Mouse (Mus musculus): Measurements from ENCODE around the gene Gm20388. TPM values are rescaled to one million over a fixed set of nuclear protein-coding genes. Genes with fewer than 3 reads are reported as not detected.
"Not testable (repeated sequence)": the region's sequence is repeated elsewhere in the genome, so short reads cannot be mapped to it uniquely, and the experiment has no call there.

Gm20388 gene
- total RNA-seq, 1 experiment from 2014 or later = 35.7 TPM

DNA sequence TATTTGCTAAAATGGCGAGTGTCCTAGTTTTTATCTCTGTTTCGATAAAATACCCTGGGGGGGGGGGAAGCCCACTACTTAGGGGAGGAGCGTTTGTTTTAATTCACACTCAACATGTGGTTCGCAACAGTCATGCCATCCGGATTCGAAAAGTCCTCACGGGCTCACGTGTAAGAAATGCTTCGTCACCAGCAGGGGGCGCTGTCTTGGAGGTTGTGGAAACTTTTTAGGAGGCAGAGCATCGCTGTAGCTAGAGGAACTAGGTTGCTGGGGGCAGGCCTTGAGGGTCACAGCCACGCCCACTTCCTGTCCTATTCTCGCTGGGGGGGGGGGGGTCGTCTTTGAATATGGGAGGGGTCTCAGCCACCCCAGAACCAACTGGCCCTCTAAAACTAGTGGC, 1514.0 kb downstream of the Gm20388 start:
- ATAC-seq (replicated peaks; ENCODE audit: low read depth, poor library complexity, severe bottlenecking) = no peak

DNA sequence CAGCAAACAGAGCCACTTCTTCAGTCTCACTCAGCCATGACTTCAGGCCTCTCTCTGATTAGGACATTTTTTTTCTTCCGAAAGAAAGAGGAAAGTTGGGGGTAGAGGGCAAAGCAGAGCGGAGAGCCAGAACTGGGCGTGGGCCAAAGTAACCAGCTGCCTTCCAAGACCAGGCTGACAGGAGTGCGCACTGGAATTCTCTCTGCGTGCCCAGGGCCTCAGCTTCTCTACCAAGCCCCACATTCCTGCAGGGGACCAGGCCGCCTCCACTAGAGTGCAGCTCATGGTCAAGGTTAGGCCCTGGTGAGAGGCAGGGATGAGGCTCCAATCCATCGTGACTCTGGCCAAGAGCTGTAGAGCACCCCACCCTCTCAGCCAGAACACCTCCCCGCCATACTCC, 1520.9 kb downstream of the Gm20388 start:
- ATAC-seq (replicated peaks; ENCODE audit: low read depth, poor library complexity, severe bottlenecking) = no peak

DNA sequence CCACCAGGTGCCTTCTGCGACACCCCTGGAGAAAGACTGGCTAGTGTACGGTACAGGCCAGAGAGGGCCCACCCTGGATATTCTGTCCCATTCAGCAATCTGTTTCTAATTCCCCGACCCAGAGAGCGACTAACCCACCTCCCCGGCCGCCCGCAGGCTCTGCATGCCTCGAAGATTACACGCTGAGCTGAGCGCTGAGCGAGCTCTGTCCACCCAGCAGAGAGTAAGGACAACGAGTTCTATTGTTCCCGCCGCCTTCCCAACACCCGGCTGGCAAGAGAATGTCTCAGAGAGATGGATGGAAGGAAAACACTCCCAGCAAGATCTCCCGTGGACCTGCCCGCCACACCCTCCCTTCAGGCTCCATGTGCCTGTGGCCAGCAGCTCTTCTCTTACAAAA, 1522.8 kb downstream of the Gm20388 start:
- no peak for ATAC-seq (replicated peaks; ENCODE audit: low read depth, poor library complexity, severe bottlenecking)

DNA sequence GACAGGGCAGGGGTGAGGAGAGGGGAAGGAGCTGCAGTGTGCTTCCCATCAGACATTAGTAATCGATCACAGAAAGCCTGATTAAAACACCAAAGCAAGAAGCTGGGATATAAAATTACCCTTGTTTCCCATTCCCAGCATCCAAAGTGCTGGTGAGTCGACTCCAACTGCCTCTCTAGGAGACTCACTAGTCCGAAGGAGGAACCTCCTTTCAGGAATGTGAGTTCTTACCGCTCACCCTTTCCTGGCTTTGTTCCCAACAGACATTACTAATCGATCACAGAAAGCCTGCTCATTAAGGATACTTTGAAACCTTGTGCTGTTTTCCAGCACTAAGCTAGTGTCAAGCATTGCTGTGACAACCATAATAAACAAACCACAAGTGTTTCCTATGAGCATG, 1526.0 kb downstream of the Gm20388 start:
- no peak for ATAC-seq (replicated peaks; ENCODE audit: low read depth, poor library complexity, severe bottlenecking)

DNA sequence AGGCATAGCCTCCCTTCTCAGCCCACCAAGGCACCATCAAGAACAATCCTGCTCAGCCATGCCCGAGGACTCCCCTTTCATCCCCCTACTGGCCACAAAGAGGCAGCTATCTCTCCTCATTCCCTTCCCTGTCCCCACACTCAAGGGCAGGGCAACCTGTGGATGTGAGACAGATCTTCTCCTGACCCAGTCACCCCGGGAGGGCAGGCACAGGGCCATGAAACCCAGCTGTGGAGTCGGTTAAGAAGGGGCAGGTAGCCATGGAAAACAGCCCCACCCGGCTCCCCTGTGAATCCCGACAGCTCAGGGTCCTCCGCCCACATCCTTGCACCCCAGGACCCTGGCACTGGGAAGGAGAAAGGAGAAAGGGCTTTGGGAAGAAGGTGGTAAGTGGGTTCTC, 1526.9 kb downstream of the Gm20388 start:
- no peak for ATAC-seq (replicated peaks; ENCODE audit: low read depth, poor library complexity, severe bottlenecking)

DNA sequence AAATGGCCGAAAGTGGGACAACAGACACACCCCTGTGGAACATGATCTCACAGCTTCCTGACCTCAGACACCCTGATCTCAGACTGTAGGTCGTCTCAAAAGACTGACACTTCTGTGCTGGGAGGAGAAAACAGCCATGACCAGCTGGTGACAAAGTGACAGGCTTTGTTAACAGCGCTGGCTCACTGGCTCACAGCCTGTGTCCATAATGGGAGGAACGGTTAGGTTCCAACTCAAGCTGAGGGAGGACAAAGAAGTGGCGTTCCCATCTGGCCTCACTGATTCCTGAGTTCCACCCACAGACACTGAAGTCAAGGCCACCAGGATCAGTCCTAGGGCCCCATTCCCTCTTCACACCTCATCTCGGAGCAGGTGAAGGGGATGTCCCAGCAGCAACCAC, 1527.5 kb downstream of the Gm20388 start:
- no peak for ATAC-seq (replicated peaks; ENCODE audit: low read depth, poor library complexity, severe bottlenecking)

DNA sequence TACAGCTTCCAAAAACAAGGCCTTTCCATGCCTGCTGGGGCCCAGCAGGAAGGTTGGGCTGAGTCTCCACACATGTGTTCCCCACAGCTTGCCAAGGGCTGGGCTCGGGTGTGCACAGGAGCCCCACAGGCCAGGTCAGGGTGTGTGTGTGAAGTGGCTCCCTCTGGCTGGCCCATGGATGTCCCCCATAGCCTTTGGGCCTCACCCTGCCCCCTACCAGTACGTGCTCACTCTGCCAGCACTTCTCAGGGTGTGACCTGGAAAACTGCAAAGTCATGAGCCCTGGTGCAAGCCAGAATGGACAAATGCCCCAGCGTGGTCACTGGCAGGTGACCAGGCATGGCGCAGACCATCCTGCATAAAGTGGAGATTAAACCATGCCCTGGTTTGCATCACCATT, 1528.7 kb downstream of the Gm20388 start:
- no peak for ATAC-seq (replicated peaks; ENCODE audit: low read depth, poor library complexity, severe bottlenecking)

DNA sequence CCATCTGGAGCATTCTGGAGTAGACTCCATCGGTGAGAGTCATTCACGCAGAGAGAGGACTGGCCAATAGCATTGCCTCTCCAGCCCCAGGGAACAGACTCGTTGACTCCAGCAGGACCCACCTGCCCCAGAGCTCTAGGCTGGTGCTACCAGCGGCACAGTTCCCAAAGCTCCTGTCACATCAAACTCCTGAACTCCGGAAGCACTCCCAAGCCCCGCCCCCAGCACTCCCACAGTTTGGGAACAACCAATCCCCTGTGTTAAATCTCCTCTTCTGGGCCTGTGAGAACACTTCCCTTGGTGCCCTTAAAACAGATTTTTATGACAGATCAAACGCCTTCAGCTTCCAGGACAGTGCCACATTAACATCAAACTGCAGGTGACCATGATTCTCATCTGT, 1532.7 kb downstream of the Gm20388 start:
- no peak for ATAC-seq (replicated peaks; ENCODE audit: low read depth, poor library complexity, severe bottlenecking)

DNA sequence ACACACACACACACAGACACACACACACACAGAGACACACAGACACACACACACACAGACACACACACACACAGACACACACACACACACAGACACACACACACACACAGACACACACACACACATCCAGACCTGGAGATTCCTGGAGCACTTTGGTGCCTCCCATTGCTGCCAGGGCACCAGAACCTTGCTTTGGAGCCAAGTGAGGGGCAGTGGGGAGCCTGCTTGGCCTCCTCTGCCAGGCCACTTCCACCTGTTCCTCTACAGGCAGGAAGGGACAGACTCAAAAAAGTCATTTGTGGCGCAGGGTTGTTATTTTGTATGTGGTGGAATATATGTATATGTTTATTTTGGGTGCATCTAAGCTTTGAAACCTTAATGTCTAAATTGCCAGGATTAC, 1533.9 kb downstream of the Gm20388 start:
- not testable (repeated sequence) for ATAC-seq (replicated peaks; ENCODE audit: low read depth, poor library complexity, severe bottlenecking)

DNA sequence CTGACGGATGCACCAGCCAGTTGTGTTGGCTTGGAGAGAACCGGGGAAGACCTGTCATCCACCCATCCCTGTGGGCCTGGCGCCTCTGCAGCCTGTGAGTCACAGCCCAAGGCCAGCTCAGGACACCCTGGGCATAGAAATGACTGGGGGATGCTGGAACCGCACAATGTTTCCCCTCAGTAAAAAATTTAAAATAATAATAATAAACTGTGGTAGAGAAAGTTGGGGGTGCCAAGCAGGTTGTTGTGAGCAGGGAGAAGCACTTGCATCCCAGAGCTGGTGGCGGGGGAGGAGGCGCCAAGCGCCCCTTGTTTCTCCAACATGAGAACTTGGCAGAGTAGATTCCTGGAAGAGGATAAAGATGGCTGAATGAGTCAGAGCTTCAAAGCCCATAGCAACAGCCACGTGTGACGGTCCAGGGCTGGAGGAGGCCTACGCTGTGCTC, 1534.4 kb downstream of the Gm20388 start:
- no peak for ATAC-seq (replicated peaks; ENCODE audit: low read depth, poor library complexity, severe bottlenecking)

DNA sequence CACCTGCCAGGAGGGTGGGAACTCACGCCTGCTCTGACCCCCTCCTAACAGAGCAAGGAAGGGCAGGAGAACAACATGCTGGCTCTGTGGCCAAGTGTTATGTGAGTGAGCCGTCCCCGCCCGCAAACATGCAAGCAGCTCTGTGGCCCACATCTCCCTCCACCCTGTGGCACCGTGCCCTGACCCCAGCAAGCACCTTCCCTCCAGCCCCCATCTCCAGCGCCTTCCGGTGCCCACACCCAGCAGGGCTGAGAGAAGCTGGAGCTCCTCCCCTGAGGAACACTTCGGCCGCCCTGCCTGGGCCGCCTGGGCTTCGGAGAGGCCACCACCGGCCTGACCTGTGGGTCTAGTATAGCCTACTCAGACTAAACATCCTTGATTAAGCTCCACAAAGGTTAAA, 1535.5 kb downstream of the Gm20388 start:
- no peak for ATAC-seq (replicated peaks; ENCODE audit: low read depth, poor library complexity, severe bottlenecking)

DNA sequence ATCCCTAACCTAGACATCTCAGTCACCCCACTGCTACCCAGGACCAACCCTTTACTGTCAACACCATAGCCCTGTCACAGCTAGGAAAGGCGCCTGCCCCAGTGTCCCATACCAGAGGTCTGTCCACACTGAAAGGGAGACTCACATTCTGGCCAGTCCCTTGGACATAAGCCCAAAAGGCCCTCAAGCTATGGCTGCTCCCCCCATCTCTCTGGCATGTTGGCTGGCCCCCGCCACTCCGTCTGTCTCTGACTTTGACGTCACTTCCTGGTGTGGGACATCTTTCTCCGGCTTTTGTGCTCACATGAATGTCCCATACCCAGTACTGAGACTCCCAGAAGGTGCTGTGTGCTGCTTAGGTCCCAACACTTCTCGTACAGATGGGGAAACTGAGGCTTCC, 1536.2 kb downstream of the Gm20388 start:
- no peak for ATAC-seq (replicated peaks; ENCODE audit: low read depth, poor library complexity, severe bottlenecking)

DNA sequence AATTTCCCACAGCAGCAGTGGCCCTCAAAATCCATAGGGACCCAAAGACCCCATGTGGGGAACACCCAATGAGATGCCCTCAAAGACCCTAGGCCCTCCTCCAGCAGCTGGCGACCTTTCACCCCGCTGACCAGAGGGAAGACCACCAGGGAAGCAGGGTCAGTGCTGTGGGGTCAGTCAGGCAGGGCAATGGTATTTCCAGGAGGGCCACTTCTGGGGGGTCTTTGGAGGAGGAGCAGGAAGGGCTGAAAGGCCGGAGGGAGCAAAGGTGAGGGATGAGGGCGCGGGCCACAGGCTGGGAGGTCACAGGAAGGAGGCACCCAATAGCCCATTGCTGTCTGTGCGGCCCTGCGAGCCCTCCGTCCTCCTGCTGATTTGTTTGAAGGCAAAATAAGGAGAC, 1539.6 kb downstream of the Gm20388 start:
- no peak for ATAC-seq (replicated peaks; ENCODE audit: low read depth, poor library complexity, severe bottlenecking)

DNA sequence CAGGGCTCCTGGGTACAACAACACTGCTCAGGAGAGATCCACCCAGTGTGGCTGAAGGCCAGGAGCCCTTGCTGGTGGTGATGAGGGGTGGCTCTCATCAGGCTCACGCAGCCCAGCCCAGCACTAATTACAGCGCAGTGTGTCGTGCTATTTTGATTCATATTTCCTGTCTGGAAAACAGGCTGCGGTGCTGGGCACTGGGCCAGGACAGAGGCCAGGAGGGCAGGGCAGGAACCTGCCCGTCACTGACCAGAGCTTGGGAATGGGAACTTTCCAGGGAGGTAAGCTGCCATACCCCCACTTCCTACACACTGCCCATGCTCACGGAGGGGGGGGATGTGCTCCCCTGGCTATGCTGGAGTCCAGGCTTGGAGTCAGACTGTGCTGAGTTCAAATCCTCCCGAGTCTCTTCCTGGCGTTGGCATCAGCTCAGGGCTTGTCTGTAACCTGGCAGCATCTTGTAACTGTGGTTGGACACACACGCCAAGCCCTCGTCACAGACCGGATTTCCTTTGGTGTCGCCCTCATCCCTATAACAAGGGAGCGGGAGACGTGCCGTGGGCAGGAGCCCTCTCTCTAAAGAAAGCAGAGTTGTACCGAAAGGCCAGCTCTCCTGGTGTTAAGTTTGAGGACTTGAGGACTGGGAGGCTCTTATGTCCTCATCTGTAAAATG, 1540.9 kb downstream of the Gm20388 start:
- ATAC-seq (replicated peaks; ENCODE audit: low read depth, poor library complexity, severe bottlenecking) = peak; percentile 11; the same call in 1 of the 2 replicates

DNA sequence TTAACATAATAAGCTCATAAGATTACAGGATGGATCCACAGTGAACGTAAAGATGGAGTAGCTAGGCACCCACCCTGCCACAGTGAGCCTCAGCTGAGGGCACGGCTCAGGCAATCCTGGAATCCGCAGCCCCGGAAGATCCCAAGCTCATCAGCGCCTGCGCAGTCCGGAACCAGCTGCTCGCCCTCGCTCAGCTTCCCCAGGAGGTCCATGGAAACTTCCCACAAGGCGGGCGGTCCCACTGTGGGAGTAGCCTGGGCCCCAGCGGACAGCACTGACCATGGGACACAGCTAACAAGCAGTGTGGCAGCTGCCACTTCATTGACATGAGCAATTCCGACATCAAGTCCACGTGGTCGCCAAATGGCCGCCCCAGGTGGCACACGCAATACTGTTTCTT, 1544.1 kb downstream of the Gm20388 start:
- no peak for ATAC-seq (replicated peaks; ENCODE audit: low read depth, poor library complexity, severe bottlenecking)

DNA sequence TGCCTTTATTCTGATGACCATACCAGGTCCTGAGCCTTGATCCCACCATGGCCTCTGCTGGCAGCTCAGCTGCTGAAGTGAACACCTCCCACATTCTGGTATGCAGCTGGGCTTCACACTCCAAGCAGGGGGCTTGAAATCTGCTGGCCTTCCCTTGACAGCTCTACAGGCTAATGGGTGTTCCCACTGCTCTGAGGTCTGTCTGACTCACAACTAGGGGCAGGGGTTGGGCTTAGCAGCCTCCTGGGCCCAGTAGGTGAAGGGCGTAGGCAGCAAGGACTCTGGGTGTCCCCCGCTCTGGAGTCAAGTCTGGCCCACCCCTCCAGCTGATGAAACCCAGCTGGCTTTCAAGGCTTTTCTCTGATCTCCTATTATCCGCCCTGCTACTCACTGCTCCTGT, 1550.6 kb downstream of the Gm20388 start:
- ATAC-seq (replicated peaks; ENCODE audit: low read depth, poor library complexity, severe bottlenecking) = no peak

DNA sequence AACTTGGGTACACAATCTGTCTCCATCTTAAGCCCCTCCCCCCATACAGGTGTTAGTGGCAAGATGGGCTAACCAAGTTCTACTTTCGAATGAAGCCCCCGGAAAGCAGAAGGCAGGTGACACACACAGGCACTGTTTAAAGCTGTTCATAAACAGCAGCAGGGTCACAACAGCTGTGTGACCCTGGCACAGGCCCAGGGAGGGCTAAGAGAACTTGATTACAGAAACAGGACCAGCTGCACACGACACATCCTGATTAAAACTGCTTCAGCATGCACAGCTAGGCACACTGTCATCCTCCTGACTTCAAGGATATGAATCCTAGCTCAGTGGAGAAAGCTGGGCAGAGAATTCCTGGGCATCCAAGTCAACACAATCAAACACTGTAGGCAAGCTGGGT, 1551.5 kb downstream of the Gm20388 start:
- no peak for ATAC-seq (replicated peaks; ENCODE audit: low read depth, poor library complexity, severe bottlenecking)

DNA sequence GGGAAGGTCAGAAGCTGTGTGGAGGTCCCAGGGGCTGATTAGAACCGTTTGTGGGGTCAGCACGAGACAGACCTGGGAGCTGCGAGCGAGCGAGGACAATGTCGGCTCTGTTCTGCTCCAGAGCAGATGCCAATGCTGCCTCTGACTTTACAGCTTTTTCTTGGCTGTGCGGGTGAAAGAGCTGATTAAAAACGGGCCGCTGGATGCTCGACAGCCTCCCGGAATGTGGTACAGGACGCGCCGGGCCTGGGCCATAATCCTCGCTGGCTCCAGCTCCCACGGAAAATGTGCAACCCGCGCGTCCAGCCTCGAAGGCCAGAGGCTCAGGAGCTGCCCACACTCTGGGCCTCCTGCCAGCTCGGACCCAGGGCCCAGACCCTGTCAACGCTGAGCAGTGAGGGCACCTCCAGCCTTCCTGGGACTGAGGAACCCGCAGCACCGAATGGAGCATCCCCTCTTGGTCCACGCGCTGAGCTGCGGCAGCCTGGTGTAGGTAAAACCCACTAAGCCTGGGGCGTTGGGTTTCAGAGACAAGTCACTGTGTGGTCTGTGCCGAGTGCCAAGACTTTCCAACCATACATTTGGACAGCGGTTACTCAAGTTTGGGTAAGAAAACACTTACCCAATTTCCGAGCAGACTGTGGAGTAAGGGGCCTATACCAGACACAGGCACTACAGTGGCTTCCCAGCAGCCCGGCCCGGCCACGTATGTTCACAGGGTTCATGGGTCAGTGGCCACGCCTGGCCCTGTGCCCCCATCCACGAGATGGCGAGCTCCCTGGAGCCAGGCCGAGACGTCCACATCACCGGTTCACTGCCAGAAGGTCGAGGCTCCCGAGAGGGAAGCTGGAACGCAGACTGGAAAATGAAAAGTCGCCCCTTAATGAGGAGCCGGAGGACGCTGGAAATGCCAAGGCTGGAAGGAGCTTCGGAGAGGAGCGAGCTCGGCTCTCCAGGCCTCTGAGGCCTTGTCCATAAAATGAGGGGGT, 1557.7 kb downstream of the Gm20388 start:
- ATAC-seq (replicated peaks; ENCODE audit: low read depth, poor library complexity, severe bottlenecking) = no peak

DNA sequence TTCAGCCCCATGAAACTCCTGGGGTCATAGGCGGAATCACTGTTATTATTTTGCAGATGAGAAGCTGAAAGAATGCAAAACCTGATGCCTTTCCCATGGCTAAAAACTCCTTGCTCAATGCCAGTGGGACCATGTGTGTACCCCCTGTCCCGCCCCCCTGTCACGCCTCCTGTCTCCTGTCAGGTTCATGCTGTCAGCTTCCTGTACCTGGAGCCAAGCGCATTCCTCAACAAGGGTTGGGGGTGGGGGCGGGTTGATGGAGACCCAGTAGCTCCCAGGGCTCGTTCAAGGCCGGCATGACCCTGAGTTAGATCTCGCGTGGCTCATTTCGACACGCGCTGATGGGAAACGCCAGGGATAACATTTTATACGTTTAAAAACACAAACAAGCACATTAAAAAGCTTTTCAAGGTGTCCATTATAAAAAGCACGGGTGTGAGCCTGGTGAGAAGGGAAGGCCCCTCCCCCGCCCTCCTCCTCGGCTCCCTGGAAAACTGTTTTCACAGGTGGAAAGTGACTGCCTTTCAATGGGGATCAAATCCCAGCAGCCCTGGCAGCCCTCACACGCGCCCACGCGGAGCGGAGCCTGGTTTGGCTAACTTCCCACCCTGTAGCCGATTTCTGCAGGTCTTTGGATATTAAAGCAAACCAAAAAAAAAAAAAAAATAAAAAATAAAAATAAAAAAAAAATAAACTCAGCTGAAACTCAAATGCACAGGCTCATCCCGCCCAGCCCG, 1563.7 kb downstream of the Gm20388 start:
- no peak for ATAC-seq (replicated peaks; ENCODE audit: low read depth, poor library complexity, severe bottlenecking)

DNA sequence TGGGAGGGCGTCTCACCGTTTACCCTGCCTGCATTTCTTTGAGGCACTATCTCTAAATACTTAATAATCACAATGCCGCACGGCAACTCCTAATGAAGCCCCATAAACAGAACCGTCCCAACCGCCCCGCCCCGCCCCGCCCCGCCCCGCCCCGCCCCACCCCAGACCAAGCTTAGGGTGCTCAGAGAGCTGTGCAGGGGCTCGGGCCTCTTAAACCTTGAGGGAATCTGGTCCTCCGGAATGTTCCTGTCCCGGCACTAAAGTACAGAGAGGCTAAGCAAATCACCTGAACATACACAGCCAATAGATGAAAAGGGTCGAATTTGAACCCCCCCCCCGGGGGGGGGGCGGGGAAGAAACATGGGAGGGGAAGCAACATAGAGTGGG, 1564.2 kb downstream of the Gm20388 start:
- no peak for ATAC-seq (replicated peaks; ENCODE audit: low read depth, poor library complexity, severe bottlenecking)

Measured in common myeloid progenitor, adult 5-6 weeks (primary cell).